Mouse (Mus musculus): Measurements from ENCODE around the gene Cdk2ap2. TPM values are rescaled to one million over a fixed set of nuclear protein-coding genes. Genes with fewer than 3 reads are reported as not detected.
"Not testable (repeated sequence)": the region's sequence is repeated elsewhere in the genome, so short reads cannot be mapped to it uniquely, and the experiment has no call there.

The Cdk2ap2 gene
- polyA plus RNA-seq, 1 experiment, result 98.3 TPM

- no peak overlapping the region for H3K4me3 ChIP-seq (ENCODE audit: insufficient read depth, low read length)
- H3K27ac ChIP-seq (ENCODE audit: insufficient read depth, low read depth, low read length), result no peak overlapping the region
- H3K4me1 ChIP-seq (ENCODE audit: control insufficient read depth, insufficient read depth, low read length), result peaks cover 3% of the 10 kb centered on the region; the same call in 1 of the 2 replicates
- TF ChIP-seq CTCF (IDR thresholded peaks at IDR 0.05; ENCODE audit: low read depth, low read length), result no peak
- no peak for TF ChIP-seq POLR2A (IDR thresholded peaks at IDR 0.05; ENCODE audit: borderline replicate concordance, low read depth, low read length)
These were observed 40.3 kb upstream of the Cdk2ap2 start for GRCm38 (mm10) chr19:4056727-4057126.

- no peak overlapping the region for H3K4me3 ChIP-seq (ENCODE audit: insufficient read depth, low read length)
- peaks cover 3% of the 10 kb centered on the region; the same call in 1 of the 2 replicates for H3K4me1 ChIP-seq (ENCODE audit: control insufficient read depth, insufficient read depth, low read length)
- no peak for TF ChIP-seq POLR2A (IDR thresholded peaks at IDR 0.05; ENCODE audit: borderline replicate concordance, low read depth, low read length)
- TF ChIP-seq CTCF (IDR thresholded peaks at IDR 0.05; ENCODE audit: low read depth, low read length), result no peak
- no peak overlapping the region for H3K27ac ChIP-seq (ENCODE audit: insufficient read depth, low read depth, low read length)
These were observed 39.6 kb upstream of the Cdk2ap2 start for GRCm38 (mm10) chr19:4057389-4057788.

GRCm38 (mm10) chr19:4057962-4058361 is 39.0 kb upstream of the Cdk2ap2 start:
- Histone ChIP-seq H3K4me1 (ENCODE audit: control insufficient read depth, insufficient read depth, low read length) (peaks cover 3% of the 10 kb centered on the region; the same call in 1 of the 2 replicates), H3K4me3 (ENCODE audit: insufficient read depth, low read length) (no peak overlapping the region), H3K27ac (ENCODE audit: insufficient read depth, low read depth, low read length) (no peak overlapping the region)
- TF ChIP-seq CTCF (IDR thresholded peaks at IDR 0.05; ENCODE audit: low read depth, low read length) (no peak), POLR2A (IDR thresholded peaks at IDR 0.05; ENCODE audit: borderline replicate concordance, low read depth, low read length) (no peak)

- TF ChIP-seq POLR2A (IDR thresholded peaks at IDR 0.05; ENCODE audit: borderline replicate concordance, low read depth, low read length), result no peak
- TF ChIP-seq CTCF (IDR thresholded peaks at IDR 0.05; ENCODE audit: low read depth, low read length), result no peak
- Histone ChIP-seq H3K4me1 (ENCODE audit: control insufficient read depth, insufficient read depth, low read length) (peaks cover 3% of the 10 kb centered on the region; the same call in 1 of the 2 replicates), H3K27ac (ENCODE audit: insufficient read depth, low read depth, low read length) (no peak overlapping the region), H3K4me3 (ENCODE audit: insufficient read depth, low read length) (no peak overlapping the region)
These were observed 38.4 kb upstream of the Cdk2ap2 start for GRCm38 (mm10) chr19:4058581-4058980.

GRCm38 (mm10) chr19:4059069-4059740 is 37.8 kb upstream of the Cdk2ap2 start, which contains the start of gene Gstp3:
Gene Gstp3, minus strand, starts transcription at chr19:4059569.
- H3K4me1 ChIP-seq (ENCODE audit: control insufficient read depth, insufficient read depth, low read length), result peaks cover 3% of the 10 kb centered on the region; the same call in 1 of the 2 replicates
- no peak within 1 kb of the TSS for H3K27ac ChIP-seq (ENCODE audit: insufficient read depth, low read depth, low read length)
- TF ChIP-seq POLR2A (IDR thresholded peaks at IDR 0.05; ENCODE audit: borderline replicate concordance, low read depth, low read length) (no peak), CTCF (IDR thresholded peaks at IDR 0.05; ENCODE audit: low read depth, low read length) (no peak)
- H3K4me3 ChIP-seq (ENCODE audit: insufficient read depth, low read length), result no peak within 1 kb of the TSS

GRCm38 (mm10) chr19:4060044-4060898 is 36.7 kb upstream of the Cdk2ap2 start:
- not testable (repeated sequence) for H3K27ac ChIP-seq (ENCODE audit: insufficient read depth, low read depth, low read length); H3K4me3 ChIP-seq (ENCODE audit: insufficient read depth, low read length); H3K4me1 ChIP-seq (ENCODE audit: control insufficient read depth, insufficient read depth, low read length)

- TF ChIP-seq POLR2A (IDR thresholded peaks at IDR 0.05; ENCODE audit: borderline replicate concordance, low read depth, low read length) (no peak), CTCF (IDR thresholded peaks at IDR 0.05; ENCODE audit: low read depth, low read length) (no peak)
- no peak overlapping the region for H3K27ac ChIP-seq (ENCODE audit: insufficient read depth, low read depth, low read length)
These were observed 36.0 kb upstream of the Cdk2ap2 start for GRCm38 (mm10) chr19:4060899-4061465.

GRCm38 (mm10) chr19:4063357-4063756 is 33.6 kb upstream of the Cdk2ap2 start:
- not testable (repeated sequence) for H3K27ac ChIP-seq (ENCODE audit: insufficient read depth, low read depth, low read length); H3K4me1 ChIP-seq (ENCODE audit: control insufficient read depth, insufficient read depth, low read length); H3K4me3 ChIP-seq (ENCODE audit: insufficient read depth, low read length)

More at GRCm38 (mm10) chr19:4060899-4061465, 36.0 kb upstream of the Cdk2ap2 start:
- Histone ChIP-seq H3K4me1 (ENCODE audit: control insufficient read depth, insufficient read depth, low read length) (peaks cover 3% of the 10 kb centered on the region; the same call in 1 of the 2 replicates), H3K4me3 (ENCODE audit: insufficient read depth, low read length) (no peak overlapping the region)

GRCm38 (mm10) chr19:4064501-4064900 is 32.5 kb upstream of the Cdk2ap2 start:
- H3K27ac ChIP-seq (ENCODE audit: insufficient read depth, low read depth, low read length); H3K4me3 ChIP-seq (ENCODE audit: insufficient read depth, low read length); H3K4me1 ChIP-seq (ENCODE audit: control insufficient read depth, insufficient read depth, low read length): not testable (repeated sequence)

GRCm38 (mm10) chr19:4066280-4066679 is 30.7 kb upstream of the Cdk2ap2 start:
- no peak overlapping the region for H3K4me3 ChIP-seq (ENCODE audit: insufficient read depth, low read length)
- peak overlapping the region; percentile 40; the same call in 1 of the 2 replicates for H3K27ac ChIP-seq (ENCODE audit: insufficient read depth, low read depth, low read length)
- H3K4me1 ChIP-seq (ENCODE audit: control insufficient read depth, insufficient read depth, low read length), result peaks cover 9% of the 10 kb centered on the region; the same call in 1 of the 2 replicates
- TF ChIP-seq CTCF (IDR thresholded peaks at IDR 0.05; ENCODE audit: low read depth, low read length), result no peak
- TF ChIP-seq POLR2A (IDR thresholded peaks at IDR 0.05; ENCODE audit: borderline replicate concordance, low read depth, low read length), result no peak

Data from bone marrow macrophage, adult 2 months (primary cell).